In genomic region chr17:45033617-45034016, GRCm38 (mm10) we compare ENCODE assay signal across 17 mouse cellular contexts.
DNase-seq lines count a peak whose midpoint lies in the region; ATAC-seq lines count a peak whose summit lies in the region.
"Had no signal": no experiment of that assay in that cellular context is flagged by ENCODE, and none has a peak within 500 bp of the region (broad histone marks: within the 10 kb centered on the region; RNA-seq: fewer than 3 reads in every experiment).

No protein-coding gene starts in this region.

- H3K9ac ChIP-seq in embryonic facial prominence, embryonic 13.5 days = no peak overlapping the region
- H3K9ac ChIP-seq: embryonic facial prominence, embryonic 15.5 days; forebrain, embryonic 12.5 days; hindbrain, embryonic 14.5 days; intestine, embryonic 15.5 days had no signal

- H3K27me3 ChIP-seq in embryonic facial prominence, embryonic 13.5 days = no peaks in the 10 kb centered on the region
- H3K27me3 ChIP-seq: embryonic facial prominence, embryonic 15.5 days; forebrain, embryonic 12.5 days; intestine, embryonic 15.5 days had no signal

- H3K27ac ChIP-seq in embryonic facial prominence, embryonic 13.5 days = peak overlapping the region; percentile 53; the same call in 1 of the 2 replicates
- H3K27ac ChIP-seq: embryonic facial prominence, embryonic 15.5 days; forebrain, embryonic 12.5 days; hindbrain, embryonic 14.5 days; intestine, embryonic 15.5 days had no signal

- H3K9me3 ChIP-seq in embryonic facial prominence, embryonic 13.5 days = no peaks in the 10 kb centered on the region
- H3K9me3 ChIP-seq: embryonic facial prominence, embryonic 15.5 days; forebrain, embryonic 12.5 days; intestine, embryonic 15.5 days had no signal

- H3K36me3 ChIP-seq in embryonic facial prominence, embryonic 13.5 days = 0 out of 2 replicates have a peak, but pooled peaks cover 5% of the 10 kb centered on the region
- H3K36me3 ChIP-seq: embryonic facial prominence, embryonic 15.5 days; forebrain, embryonic 12.5 days; intestine, embryonic 15.5 days had no signal

- peak; percentile 23 for DNase-seq in adrenal gland, postnatal 25 days
- no peak for DNase-seq in adrenal gland, adult 18-20 months (ENCODE audit: low spot score in 2 of 2)
- DNase-seq in 3T3-L1 (ENCODE audit: low read depth, low spot score) = peak; percentile 44
- DNase-seq in adrenal gland, postnatal 36 days = peak; percentile 35 to 45
- no peak for DNase-seq in testis, postnatal 14 days (ENCODE audit: low spot score)
- no peak for DNase-seq in lung, postnatal 10 days
- DNase-seq: cerebellum, postnatal 25 days; gastrocnemius, postnatal 10 days; heart, postnatal 10 days; retina, postnatal 1 day; thymus, postnatal 36 days had no signal

- no peak overlapping the region for H3K4me2 ChIP-seq in embryonic facial prominence, embryonic 13.5 days
- H3K4me2 ChIP-seq: embryonic facial prominence, embryonic 15.5 days; forebrain, embryonic 12.5 days; hindbrain, embryonic 14.5 days; intestine, embryonic 15.5 days had no signal

- H3K4me3 ChIP-seq in embryonic facial prominence, embryonic 13.5 days = no peak overlapping the region
- H3K4me3 ChIP-seq: embryonic facial prominence, embryonic 15.5 days; forebrain, embryonic 12.5 days; intestine, embryonic 15.5 days had no signal

- H3K4me1 ChIP-seq in embryonic facial prominence, embryonic 13.5 days = peaks cover 12% of the 10 kb centered on the region
- H3K4me1 ChIP-seq: embryonic facial prominence, embryonic 15.5 days; forebrain, embryonic 12.5 days; intestine, embryonic 15.5 days had no signal

- no peak for ATAC-seq in embryonic facial prominence, embryonic 13.5 days (ENCODE audit: insufficient number of reproducible peaks, insufficient read depth, low FRiP score, low TSS enrichment, low read depth)
- ATAC-seq: intestine, embryonic 15.5 days; lung, postnatal 0 days had no signal

- 46% methylated on average over 7 of the region's 7 CpGs for WGBS in embryonic facial prominence, embryonic 13.5 days

Comparison
In these comparisons a context has a peak if more than half of its experiments do, and no peak if none do; other contexts are left out.
1. DNase-seq: peak in adrenal gland, postnatal 25 days (single experiment), 3T3-L1 (single experiment) and adrenal gland, postnatal 36 days (2 of 2); none in adrenal gland, adult 18-20 months (0 of 2), testis, postnatal 14 days (single experiment) and lung, postnatal 10 days (single experiment).